Mouse (Mus musculus): ENCODE results near the gene Arvcf. TPM values are rescaled to one million over a fixed set of nuclear protein-coding genes. Genes with fewer than 3 reads are reported as not detected.

Gene Arvcf
- polyA plus RNA-seq, 1 experiment = 5.4 TPM

GRCm38 (mm10) chr16:18380495-18381063, 32.6 kb downstream of the Arvcf start:
- TF ChIP-seq MYOD1 (IDR thresholded peaks at IDR 0.05; ENCODE audit: control insufficient read depth, insufficient read length, low read depth) (no peak), CEBPB (IDR thresholded peaks at IDR 0.05; ENCODE audit: low read depth) (no peak), USF1 (IDR thresholded peaks at IDR 0.05; ENCODE audit: low read depth) (no peak), MYOG (IDR thresholded peaks at IDR 0.05; ENCODE audit: control insufficient read depth, extremely low read depth, insufficient read length) (no peak), FOSL1 (IDR thresholded peaks at IDR 0.05; ENCODE audit: insufficient read depth, low read length, poor library complexity, severe bottlenecking) (no peak), CTCF (IDR thresholded peaks at IDR 0.05; ENCODE audit: control insufficient read depth, insufficient read depth, insufficient read length) (no peak), MAX (IDR thresholded peaks at IDR 0.05) (no peak)
- H3ac ChIP-seq (ENCODE audit: control insufficient read depth, insufficient read length, low read depth) = no peak overlapping the region
- H3K79me3 ChIP-seq (ENCODE audit: low read depth) = no peaks in the 10 kb centered on the region
- H3K4me3 ChIP-seq (ENCODE audit: insufficient read depth, poor library complexity, severe bottlenecking) = no peak overlapping the region
- no peaks in the 10 kb centered on the region for H3K36me3 ChIP-seq (ENCODE audit: control insufficient read depth, insufficient read depth)
- no peaks in the 10 kb centered on the region for H3K79me2 ChIP-seq (ENCODE audit: control insufficient read depth, insufficient read depth)
- H3K27me3 ChIP-seq (ENCODE audit: control insufficient read depth, insufficient read depth, insufficient read length) = no peaks in the 10 kb centered on the region

- H3K27me3 ChIP-seq (ENCODE audit: control insufficient read depth, insufficient read depth, insufficient read length) = no peaks in the 10 kb centered on the region
Measured at GRCm38 (mm10) chr16:18381621-18382258, 33.8 kb downstream of the Arvcf start.

GRCm38 (mm10) chr16:18383045-18383726, 35.2 kb downstream of the Arvcf start:
- Histone ChIP-seq H3K4me3 (ENCODE audit: insufficient read depth, poor library complexity, severe bottlenecking) (no peak overlapping the region), H3K79me3 (ENCODE audit: low read depth) (no peaks in the 10 kb centered on the region), H3ac (ENCODE audit: control insufficient read depth, insufficient read length, low read depth) (no peak overlapping the region), H3K36me3 (ENCODE audit: control insufficient read depth, insufficient read depth) (no peaks in the 10 kb centered on the region), H3K27me3 (ENCODE audit: control insufficient read depth, insufficient read depth, insufficient read length) (no peaks in the 10 kb centered on the region), H3K79me2 (ENCODE audit: control insufficient read depth, insufficient read depth) (no peaks in the 10 kb centered on the region)
- TF ChIP-seq CTCF (IDR thresholded peaks at IDR 0.05; ENCODE audit: control insufficient read depth, insufficient read depth, insufficient read length) (no peak), CEBPB (IDR thresholded peaks at IDR 0.05; ENCODE audit: low read depth) (peak; percentile 68)

More at GRCm38 (mm10) chr16:18381621-18382258, 33.8 kb downstream of the Arvcf start:
- no peaks in the 10 kb centered on the region for H3K36me3 ChIP-seq (ENCODE audit: control insufficient read depth, insufficient read depth)
- no peak overlapping the region for H3ac ChIP-seq (ENCODE audit: control insufficient read depth, insufficient read length, low read depth)
- no peaks in the 10 kb centered on the region for H3K79me2 ChIP-seq (ENCODE audit: control insufficient read depth, insufficient read depth)
- H3K4me3 ChIP-seq (ENCODE audit: insufficient read depth, poor library complexity, severe bottlenecking) = no peak overlapping the region
- TF ChIP-seq MYOD1 (IDR thresholded peaks at IDR 0.05; ENCODE audit: control insufficient read depth, insufficient read length, low read depth) = no peak
- no peak for TF ChIP-seq MYOG (IDR thresholded peaks at IDR 0.05; ENCODE audit: control insufficient read depth, extremely low read depth, insufficient read length)
- no peak for TF ChIP-seq USF1 (IDR thresholded peaks at IDR 0.05; ENCODE audit: low read depth)
- TF ChIP-seq MAX (IDR thresholded peaks at IDR 0.05) = no peak
- no peak for TF ChIP-seq FOSL1 (IDR thresholded peaks at IDR 0.05; ENCODE audit: insufficient read depth, low read length, poor library complexity, severe bottlenecking)
- no peak for TF ChIP-seq CEBPB (IDR thresholded peaks at IDR 0.05; ENCODE audit: low read depth)
- no peak for TF ChIP-seq CTCF (IDR thresholded peaks at IDR 0.05; ENCODE audit: control insufficient read depth, insufficient read depth, insufficient read length)
- H3K79me3 ChIP-seq (ENCODE audit: low read depth) = no peaks in the 10 kb centered on the region

- Histone ChIP-seq H3K27me3 (ENCODE audit: control insufficient read depth, insufficient read depth, insufficient read length) (no peaks in the 10 kb centered on the region), H3K79me2 (ENCODE audit: control insufficient read depth, insufficient read depth) (no peaks in the 10 kb centered on the region), H3K4me3 (ENCODE audit: insufficient read depth, poor library complexity, severe bottlenecking) (no peak overlapping the region), H3ac (ENCODE audit: control insufficient read depth, insufficient read length, low read depth) (no peak overlapping the region), H3K36me3 (ENCODE audit: control insufficient read depth, insufficient read depth) (no peaks in the 10 kb centered on the region), H3K79me3 (ENCODE audit: low read depth) (no peaks in the 10 kb centered on the region)
- TF ChIP-seq USF1 (IDR thresholded peaks at IDR 0.05; ENCODE audit: low read depth) (no peak), CTCF (IDR thresholded peaks at IDR 0.05; ENCODE audit: control insufficient read depth, insufficient read depth, insufficient read length) (no peak), CEBPB (IDR thresholded peaks at IDR 0.05; ENCODE audit: low read depth) (no peak), MAX (IDR thresholded peaks at IDR 0.05) (no peak), MYOD1 (IDR thresholded peaks at IDR 0.05; ENCODE audit: control insufficient read depth, insufficient read length, low read depth) (no peak), MYOG (IDR thresholded peaks at IDR 0.05; ENCODE audit: control insufficient read depth, extremely low read depth, insufficient read length) (no peak)
Measured at GRCm38 (mm10) chr16:18383756-18384155, 35.8 kb downstream of the Arvcf start.

- H3K36me3 ChIP-seq (ENCODE audit: control insufficient read depth, insufficient read depth) = no peaks in the 10 kb centered on the region
- H3K79me3 ChIP-seq (ENCODE audit: low read depth) = no peaks in the 10 kb centered on the region
- H3K4me3 ChIP-seq (ENCODE audit: insufficient read depth, poor library complexity, severe bottlenecking) = no peak overlapping the region
- no peaks in the 10 kb centered on the region for H3K79me2 ChIP-seq (ENCODE audit: control insufficient read depth, insufficient read depth)
- TF ChIP-seq MYOG (IDR thresholded peaks at IDR 0.05; ENCODE audit: control insufficient read depth, extremely low read depth, insufficient read length) (no peak), USF1 (IDR thresholded peaks at IDR 0.05; ENCODE audit: low read depth) (no peak), MAX (IDR thresholded peaks at IDR 0.05) (no peak), CEBPB (IDR thresholded peaks at IDR 0.05; ENCODE audit: low read depth) (no peak), FOSL1 (IDR thresholded peaks at IDR 0.05; ENCODE audit: insufficient read depth, low read length, poor library complexity, severe bottlenecking) (no peak), CTCF (IDR thresholded peaks at IDR 0.05; ENCODE audit: control insufficient read depth, insufficient read depth, insufficient read length) (no peak), MYOD1 (IDR thresholded peaks at IDR 0.05; ENCODE audit: control insufficient read depth, insufficient read length, low read depth) (no peak)
- no peak overlapping the region for H3ac ChIP-seq (ENCODE audit: control insufficient read depth, insufficient read length, low read depth)
- H3K27me3 ChIP-seq (ENCODE audit: control insufficient read depth, insufficient read depth, insufficient read length) = no peaks in the 10 kb centered on the region
Measured at GRCm38 (mm10) chr16:18384211-18384610, 36.2 kb downstream of the Arvcf start.

All from C2C12 (cell line).